Mouse (Mus musculus): ENCODE measurements around the gene Mgat2. TPM values are rescaled to one million over a fixed set of nuclear protein-coding genes. Genes with fewer than 3 reads are reported as not detected.

Mgat2 gene
- total and polyA plus RNA-seq, 3 experiments = 6.5 to 19.2 (median 18.9) TPM

- no peak overlapping the region for H3K4me3 ChIP-seq
- DNase-seq = no peak
Measured at GRCm38 (mm10) chr12:69198985-69199384, 15.0 kb downstream of the Mgat2 start.

DNA sequence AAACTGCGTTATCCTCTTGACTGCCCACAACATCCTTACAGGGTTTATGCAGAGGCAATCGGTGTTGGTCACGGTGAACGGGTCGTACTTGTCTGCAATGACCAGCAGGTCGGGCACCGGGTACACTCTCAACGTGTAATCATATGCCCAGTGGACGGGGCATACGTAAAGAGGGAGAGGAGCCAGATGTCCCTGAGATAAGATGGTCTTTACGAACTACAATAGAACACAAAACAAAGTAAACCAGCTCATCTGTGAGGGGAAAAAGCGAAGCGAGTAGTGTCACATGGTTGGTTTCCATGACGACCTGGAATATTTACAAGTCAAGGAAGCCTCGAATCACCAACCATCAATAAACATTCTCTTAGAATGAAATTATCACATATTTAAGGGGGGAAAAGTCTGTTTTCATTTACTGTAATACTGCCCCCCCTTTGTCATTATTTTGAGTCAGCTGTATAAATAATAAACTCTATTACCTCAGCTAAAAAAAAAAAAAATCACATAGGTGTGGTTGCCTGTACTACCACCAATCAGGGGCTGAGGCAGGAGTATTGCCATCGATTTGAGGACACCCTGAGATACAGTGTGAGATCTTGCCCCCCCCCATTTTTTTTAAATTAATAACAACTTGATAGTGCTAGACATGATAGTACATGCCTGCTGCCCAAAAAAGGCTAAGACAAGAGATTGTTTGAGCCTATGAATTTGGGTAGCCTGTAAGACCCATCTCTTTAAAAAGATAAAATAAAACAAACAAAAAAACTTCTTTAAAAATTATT lies 20.3 kb downstream of the Mgat2 start, which contains the start of gene Gm49384:
Gm49384 (minus strand) TSS at position 216 of the 782 bp plus-strand sequence.
- Histone ChIP-seq H3K79me2 (replicated peaks; ENCODE audit: control insufficient read depth, insufficient read depth, low read length) (no peaks in the 10 kb centered on the region), H3K9ac (ENCODE audit: low read depth, low read length) (no peak within 1 kb of the TSS), H3K27me3 (ENCODE audit: control insufficient read depth, insufficient read depth, low read length) (no peaks in the 10 kb centered on the region), H3K36me3 (ENCODE audit: control insufficient read depth, insufficient read depth, low read length) (0 out of 2 replicates have a peak, but pooled peaks cover 3% of the 10 kb centered on the region), H3K27ac (no peak within 1 kb of the TSS), H3K4me1 (ENCODE audit: control insufficient read depth, insufficient read depth, low read length) (no peaks in the 10 kb centered on the region), H3K4me3 (no peak within 1 kb of the TSS)
- WGBS = 78% methylated on average over 16 of the region's 16 CpGs
- TF ChIP-seq CTCF (IDR thresholded peaks at IDR 0.05) (no peak), EP300 (IDR thresholded peaks at IDR 0.05; ENCODE audit: insufficient read depth, low read depth, low read length) (no peak), POLR2A (IDR thresholded peaks at IDR 0.05; ENCODE audit: insufficient read depth, low read depth, low read length) (no peak)
- intact Hi-C loops (cut with DNase I) = no loop called here
- DNase-seq = no peak

More at GRCm38 (mm10) chr12:69198985-69199384, 15.0 kb downstream of the Mgat2 start:
- peaks cover 4% of the 10 kb centered on the region for H3K4me1 ChIP-seq (ENCODE audit: control insufficient read depth, insufficient read depth, low read length)
- no peak overlapping the region for H3K9ac ChIP-seq (ENCODE audit: low read depth, low read length)
- no peaks in the 10 kb centered on the region for H3K27me3 ChIP-seq (ENCODE audit: control insufficient read depth, insufficient read depth, low read length)
- TF ChIP-seq POLR2A (IDR thresholded peaks at IDR 0.05; ENCODE audit: insufficient read depth, low read depth, low read length) = no peak
- TF ChIP-seq EP300 (IDR thresholded peaks at IDR 0.05; ENCODE audit: insufficient read depth, low read depth, low read length) = no peak
- TF ChIP-seq CTCF (IDR thresholded peaks at IDR 0.05) = no peak
- H3K36me3 ChIP-seq (ENCODE audit: control insufficient read depth, insufficient read depth, low read length) = 0 out of 2 replicates have a peak, but pooled peaks cover 3% of the 10 kb centered on the region
- H3K27ac ChIP-seq = no peak overlapping the region
- intact Hi-C loops (cut with DNase I) = loop anchor here (5.0 kb wide), 2 partner anchors 43 to 98 kb away; partner anchors contain the start of genes Klhdc1 and Klhdc2
- no peaks in the 10 kb centered on the region for H3K79me2 ChIP-seq (replicated peaks; ENCODE audit: control insufficient read depth, insufficient read depth, low read length)

GRCm38 (mm10) chr12:69207396-69207795 lies 23.4 kb downstream of the Mgat2 start:
- intact Hi-C loops (cut with DNase I) = no loop called here
- no peak overlapping the region for H3K9ac ChIP-seq (ENCODE audit: low read depth, low read length)
- H3K27me3 ChIP-seq (ENCODE audit: control insufficient read depth, insufficient read depth, low read length) = no peaks in the 10 kb centered on the region
- TF ChIP-seq EP300 (IDR thresholded peaks at IDR 0.05; ENCODE audit: insufficient read depth, low read depth, low read length) (no peak), CTCF (IDR thresholded peaks at IDR 0.05) (no peak), POLR2A (IDR thresholded peaks at IDR 0.05; ENCODE audit: insufficient read depth, low read depth, low read length) (no peak)
- 93% methylated on average over 8 of the region's 8 CpGs for WGBS
- no peaks in the 10 kb centered on the region for H3K4me1 ChIP-seq (ENCODE audit: control insufficient read depth, insufficient read depth, low read length)
- H3K79me2 ChIP-seq (replicated peaks; ENCODE audit: control insufficient read depth, insufficient read depth, low read length) = no peaks in the 10 kb centered on the region
- H3K4me3 ChIP-seq = no peak overlapping the region
- H3K27ac ChIP-seq = no peak overlapping the region
- no peak for DNase-seq
- no peaks in the 10 kb centered on the region for H3K36me3 ChIP-seq (ENCODE audit: control insufficient read depth, insufficient read depth, low read length)

DNA sequence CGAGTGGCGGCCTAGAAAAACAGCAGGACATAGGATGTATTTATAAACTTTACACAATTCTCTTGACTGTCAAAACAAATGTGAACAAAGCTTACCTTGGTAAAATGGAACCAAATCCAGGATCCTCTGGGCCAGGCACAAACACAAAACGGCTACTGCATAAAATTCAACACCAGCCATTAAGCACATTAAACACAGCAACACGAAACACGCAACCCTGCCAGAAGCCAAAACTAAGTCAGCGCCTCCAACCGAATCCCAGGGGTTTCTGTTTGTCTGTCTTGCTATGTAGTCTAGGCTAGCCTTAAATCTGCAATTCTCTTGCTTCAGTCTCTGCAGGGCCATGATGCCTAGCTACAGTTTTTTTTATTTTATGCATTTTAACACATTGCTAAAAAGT lies 24.0 kb downstream of the Mgat2 start:
- no peak overlapping the region for H3K4me3 ChIP-seq
- no peaks in the 10 kb centered on the region for H3K27me3 ChIP-seq (ENCODE audit: control insufficient read depth, insufficient read depth, low read length)
- no peak for DNase-seq
- TF ChIP-seq POLR2A (IDR thresholded peaks at IDR 0.05; ENCODE audit: insufficient read depth, low read depth, low read length) = no peak
- no peak for TF ChIP-seq EP300 (IDR thresholded peaks at IDR 0.05; ENCODE audit: insufficient read depth, low read depth, low read length)
- no peak for TF ChIP-seq CTCF (IDR thresholded peaks at IDR 0.05)
- H3K27ac ChIP-seq = no peak overlapping the region
- no peak overlapping the region for H3K9ac ChIP-seq (ENCODE audit: low read depth, low read length)
- no peaks in the 10 kb centered on the region for H3K4me1 ChIP-seq (ENCODE audit: control insufficient read depth, insufficient read depth, low read length)
- H3K79me2 ChIP-seq (replicated peaks; ENCODE audit: control insufficient read depth, insufficient read depth, low read length) = no peaks in the 10 kb centered on the region
- H3K36me3 ChIP-seq (ENCODE audit: control insufficient read depth, insufficient read depth, low read length) = no peaks in the 10 kb centered on the region
- 95% methylated on average over 7 of the region's 7 CpGs for WGBS
- intact Hi-C loops (cut with DNase I) = no loop called here

GRCm38 (mm10) chr12:69208520-69208919 lies 24.6 kb downstream of the Mgat2 start:
- intact Hi-C loops (cut with DNase I) = no loop called here
- Histone ChIP-seq H3K4me3 (no peak overlapping the region), H3K27me3 (ENCODE audit: control insufficient read depth, insufficient read depth, low read length) (no peaks in the 10 kb centered on the region), H3K36me3 (ENCODE audit: control insufficient read depth, insufficient read depth, low read length) (no peaks in the 10 kb centered on the region), H3K79me2 (replicated peaks; ENCODE audit: control insufficient read depth, insufficient read depth, low read length) (no peaks in the 10 kb centered on the region), H3K27ac (no peak overlapping the region), H3K4me1 (ENCODE audit: control insufficient read depth, insufficient read depth, low read length) (no peaks in the 10 kb centered on the region), H3K9ac (ENCODE audit: low read depth, low read length) (no peak overlapping the region)
- TF ChIP-seq CTCF (IDR thresholded peaks at IDR 0.05) (peak; percentile 40), EP300 (IDR thresholded peaks at IDR 0.05; ENCODE audit: insufficient read depth, low read depth, low read length) (no peak), POLR2A (IDR thresholded peaks at IDR 0.05; ENCODE audit: insufficient read depth, low read depth, low read length) (no peak)
- no peak for DNase-seq
- 96% methylated on average over 2 of the region's 2 CpGs for WGBS
